Mouse (Mus musculus) midbrain, embryonic 12.5 days (tissue): ENCODE data around the gene Atf2. TPM values are rescaled to one million over a fixed set of nuclear protein-coding genes. Genes with fewer than 3 reads are reported as not detected.
"Not testable (repeated sequence)": the region's sequence is repeated elsewhere in the genome, so short reads cannot be mapped to it uniquely, and the experiment has no call there.

Source experiments
- ATAC-seq: fragments of 200-750 bp; cut with Nextera tagmentation; 2 replicates; pipeline ENCODE4 v1.8.0; 2017; ENCODE audit warnings: low read depth, moderate TSS enrichment, moderate library complexity; ENCODE audit not compliant: low FRiP score
- H3K27ac ChIP-seq: fragments of 300-500 bp; sonication (generic); replicated peaks from 2 replicates; pipeline ENCODE4 v1.5.1; 2016; ENCODE audit warnings: mild to moderate bottlenecking
- H3K27me3 ChIP-seq: fragments of 300-500 bp; sonication (generic); 2 replicates; pipeline ENCODE4 v1.6.1; 2016; ENCODE audit warnings: mild to moderate bottlenecking
- H3K36me3 ChIP-seq: fragments of 300-500 bp; sonication (generic); 2 replicates; pipeline ENCODE4 v1.6.1; 2016
- H3K4me1 ChIP-seq: fragments of 300-500 bp; sonication (generic); 2 replicates; pipeline ENCODE4 v1.6.1; 2016
- H3K4me2 ChIP-seq: fragments of 300-500 bp; sonication (generic); replicated peaks from 2 replicates; pipeline ENCODE4 v1.6.1; 2016; ENCODE audit warnings: mild to moderate bottlenecking, moderate library complexity
- H3K4me3 ChIP-seq: fragments of 300-500 bp; sonication (generic); 2 replicates; pipeline ENCODE4 v1.5.1; 2016; ENCODE audit warnings: mild to moderate bottlenecking
- H3K9ac ChIP-seq: fragments of 300-500 bp; sonication (generic); replicated peaks from 2 replicates; pipeline ENCODE4 v1.6.1; 2016; ENCODE audit warnings: mild to moderate bottlenecking, moderate library complexity
- H3K9me3 ChIP-seq: fragments of 300-500 bp; sonication (generic); 2 replicates; pipeline ENCODE4 v1.6.1; 2016; ENCODE audit warnings: mild to moderate bottlenecking
- WGBS: fragments of 180-500 bp; shearing (Covaris S2); methylation state at CpG from one replicate; pipeline ENCODE4 v1.1.7; 2016; 5-methylcytosine and 5-hydroxymethylcytosine counted together
- polyA plus RNA-seq: library from polyadenylated mRNA; unstranded; fragments of >200 nt; fragmentation: Nextera tagmentation; extraction: Ambion mirVana; gene quantifications from 2 replicates; pipeline ENCODE4 v1.2.1, GENCODE M21; 2016

The Atf2 gene
- polyA plus RNA-seq, 1 experiment from 2014 or later, result 102 TPM

- WGBS, result under 1% methylated on average over 43 of the region's 50 CpGs
- peak overlapping the region; percentile 90 for H3K27ac ChIP-seq
- H3K27me3 ChIP-seq, result no peaks in the 10 kb centered on the region
- H3K36me3 ChIP-seq, result peaks cover 27% of the 10 kb centered on the region
- no peaks in the 10 kb centered on the region for H3K9me3 ChIP-seq
- H3K4me2 ChIP-seq, result peak overlapping the region; percentile 78
- peaks cover 8% of the 10 kb centered on the region; the same call in 1 of the 2 replicates for H3K4me1 ChIP-seq
- ATAC-seq, result no peak; the same call in none of the 2 replicates
- peak overlapping the region; percentile 99 for H3K9ac ChIP-seq
- H3K4me3 ChIP-seq, result peak overlapping the region; percentile 99
These were observed 18.2 kb upstream of the Atf2 start for GRCm38 (mm10) chr2:73910571-73911174.

- H3K27ac ChIP-seq, result no peak overlapping the region
- no peak for ATAC-seq
- H3K9me3 ChIP-seq, result no peaks in the 10 kb centered on the region
- no peaks in the 10 kb centered on the region for H3K27me3 ChIP-seq
- 96% methylated on average over 2 of the region's 2 CpGs for WGBS
- no peak overlapping the region for H3K4me2 ChIP-seq
- H3K4me1 ChIP-seq, result peaks cover 8% of the 10 kb centered on the region; the same call in 1 of the 2 replicates
- H3K9ac ChIP-seq, result no peak overlapping the region
- peaks cover 32% of the 10 kb centered on the region for H3K36me3 ChIP-seq
- H3K4me3 ChIP-seq, result no peak overlapping the region
These were observed 16.7 kb upstream of the Atf2 start for GRCm38 (mm10) chr2:73909116-73909515.

- H3K4me2 ChIP-seq, H3K4me3 ChIP-seq, H3K27ac ChIP-seq, H3K27me3 ChIP-seq, H3K4me1 ChIP-seq, H3K9me3 ChIP-seq, ATAC-seq, H3K9ac ChIP-seq: not testable (repeated sequence)
- peaks cover 36% of the 10 kb centered on the region for H3K36me3 ChIP-seq
These were observed 12.2 kb upstream of the Atf2 start for GRCm38 (mm10) chr2:73904679-73905078.

GRCm38 (mm10) chr2:73903536-73903935 lies 11.1 kb upstream of the Atf2 start:
- H3K9me3 ChIP-seq, result no peaks in the 10 kb centered on the region
- H3K4me1 ChIP-seq, result no peaks in the 10 kb centered on the region
- no peak overlapping the region for H3K9ac ChIP-seq
- no peaks in the 10 kb centered on the region for H3K27me3 ChIP-seq
- H3K4me2 ChIP-seq, result no peak overlapping the region
- H3K36me3 ChIP-seq, result peaks cover 29% of the 10 kb centered on the region
- WGBS, result 83% methylated on average over 2 of the region's 2 CpGs
- no peak overlapping the region for H3K4me3 ChIP-seq
- H3K27ac ChIP-seq, result no peak overlapping the region
- no peak for ATAC-seq

- not testable (repeated sequence) for H3K9me3 ChIP-seq, ATAC-seq, H3K27me3 ChIP-seq, H3K4me3 ChIP-seq, H3K27ac ChIP-seq, H3K4me2 ChIP-seq, H3K4me1 ChIP-seq, H3K9ac ChIP-seq
- WGBS, result 94% methylated on average over 3 of the region's 3 CpGs
- H3K36me3 ChIP-seq, result peaks cover 17% of the 10 kb centered on the region
These were observed 9.9 kb upstream of the Atf2 start for GRCm38 (mm10) chr2:73902328-73902727.

- H3K4me1 ChIP-seq, result no peaks in the 10 kb centered on the region
- H3K9me3 ChIP-seq, result no peaks in the 10 kb centered on the region
- H3K4me2 ChIP-seq, result no peak overlapping the region
- H3K27ac ChIP-seq, result no peak overlapping the region
- H3K4me3 ChIP-seq, result no peak overlapping the region
- no peak for ATAC-seq
- no peak overlapping the region for H3K9ac ChIP-seq
- H3K27me3 ChIP-seq, result no peaks in the 10 kb centered on the region
- peaks cover 9% of the 10 kb centered on the region; the same call in 1 of the 2 replicates for H3K36me3 ChIP-seq
These were observed 8.7 kb upstream of the Atf2 start for GRCm38 (mm10) chr2:73901169-73901568.

GRCm38 (mm10) chr2:73900364-73900763 lies 7.9 kb upstream of the Atf2 start:
- H3K9me3 ChIP-seq, result no peaks in the 10 kb centered on the region
- H3K4me2 ChIP-seq, result no peak overlapping the region
- WGBS, result 86% methylated on average over 1 of the region's 1 CpGs
- H3K4me1 ChIP-seq, result no peaks in the 10 kb centered on the region
- peaks cover 9% of the 10 kb centered on the region; the same call in 1 of the 2 replicates for H3K36me3 ChIP-seq
- H3K4me3 ChIP-seq, result no peak overlapping the region
- H3K27me3 ChIP-seq, result no peaks in the 10 kb centered on the region
- H3K9ac ChIP-seq, result no peak overlapping the region
- no peak for ATAC-seq
- no peak overlapping the region for H3K27ac ChIP-seq

- H3K27me3 ChIP-seq, H3K4me3 ChIP-seq, H3K27ac ChIP-seq, H3K36me3 ChIP-seq, H3K4me2 ChIP-seq, H3K4me1 ChIP-seq, ATAC-seq, H3K9ac ChIP-seq, H3K9me3 ChIP-seq: not testable (repeated sequence)
- WGBS, result 70% methylated on average over 4 of the region's 4 CpGs
These were observed 4.5 kb upstream of the Atf2 start for GRCm38 (mm10) chr2:73896919-73897318.

GRCm38 (mm10) chr2:73893473-73894270 lies 1.2 kb upstream of the Atf2 start:
- H3K27ac ChIP-seq, result peak overlapping the region; percentile 87
- peak overlapping the region; percentile 77; the same call in 1 of the 2 replicates for H3K9ac ChIP-seq
- 67% methylated on average over 22 of the region's 22 CpGs for WGBS
- no peak for ATAC-seq
- H3K36me3 ChIP-seq, result no peaks in the 10 kb centered on the region; the same call in 1 of the 2 replicates
- H3K27me3 ChIP-seq, result no peaks in the 10 kb centered on the region
- no peaks in the 10 kb centered on the region for H3K9me3 ChIP-seq
- peaks cover 8% of the 10 kb centered on the region; the same call in 1 of the 2 replicates for H3K4me1 ChIP-seq
- H3K4me2 ChIP-seq, result peak overlapping the region; percentile 55
- H3K4me3 ChIP-seq, result peak overlapping the region; percentile 96

GRCm38 (mm10) chr2:73891701-73892463 lies 557 bp downstream of the Atf2 start:
- Histone ChIP-seq H3K36me3 (no peaks in the 10 kb centered on the region; the same call in 1 of the 2 replicates), H3K4me2 (peak overlapping the region; percentile 78), H3K9me3 (no peaks in the 10 kb centered on the region), H3K4me1 (peaks cover 8% of the 10 kb centered on the region; the same call in 1 of the 2 replicates), H3K27ac (peak overlapping the region; percentile 95), H3K4me3 (peak overlapping the region; percentile 96), H3K9ac (peak overlapping the region; percentile 97), H3K27me3 (no peaks in the 10 kb centered on the region)
- under 1% methylated on average over 54 of the region's 54 CpGs for WGBS
- peak; percentile 64 for ATAC-seq

GRCm38 (mm10) chr2:73885997-73886396 lies 6.4 kb downstream of the Atf2 start:
- 81% methylated on average over 2 of the region's 2 CpGs for WGBS
- Histone ChIP-seq H3K9ac (no peak overlapping the region), H3K9me3 (no peaks in the 10 kb centered on the region), H3K27me3 (no peaks in the 10 kb centered on the region), H3K4me1 (no peaks in the 10 kb centered on the region), H3K4me2 (no peak overlapping the region), H3K4me3 (no peak overlapping the region), H3K27ac (no peak overlapping the region), H3K36me3 (no peaks in the 10 kb centered on the region; the same call in 1 of the 2 replicates)
- no peak for ATAC-seq

GRCm38 (mm10) chr2:73877891-73878290 lies 14.5 kb downstream of the Atf2 start:
- no peak overlapping the region for H3K9ac ChIP-seq
- no peaks in the 10 kb centered on the region for H3K4me1 ChIP-seq
- H3K27ac ChIP-seq, result no peak overlapping the region
- H3K36me3 ChIP-seq, result peaks cover 18% of the 10 kb centered on the region
- H3K4me2 ChIP-seq, result no peak overlapping the region
- no peaks in the 10 kb centered on the region for H3K9me3 ChIP-seq
- 89% methylated on average over 2 of the region's 2 CpGs for WGBS
- no peaks in the 10 kb centered on the region for H3K27me3 ChIP-seq
- no peak for ATAC-seq
- no peak overlapping the region for H3K4me3 ChIP-seq
